Mouse (Mus musculus) urinary bladder, postnatal 36 days (tissue): ENCODE data around the gene Olfr430.
"Not testable (repeated sequence)": the region's sequence is repeated elsewhere in the genome, so short reads cannot be mapped to it uniquely, and the experiment has no call there.

Source experiments
- DNase-seq, 2 experiments: peaks; one replicate each; pipeline ENCODE4 v3.0.0; 2022; ENCODE audit warnings: low spot score in 2 of 2, mixed read lengths in 1 of 2

Olfr430 gene

GRCm38 (mm10) chr1:174066305-174066704, at the start of gene Olfr430:
Olfr430 (plus strand) TSS chr1:174066605.
- DNase-seq, result no peak

- DNase-seq, result peak in 1 of 2 experiments; percentile 28
Observed at GRCm38 (mm10) chr1:174031698-174032097, 34.7 kb upstream of the Olfr430 start, which contains the start of gene Ifi205. Ifi205 (minus strand) TSS chr1:174031810.

GRCm38 (mm10) chr1:174035841-174036240, 30.6 kb upstream of the Olfr430 start:
- no peak for DNase-seq

- no peak for DNase-seq
Observed at GRCm38 (mm10) chr1:174038480-174038879, 27.9 kb upstream of the Olfr430 start.

GRCm38 (mm10) chr1:174040523-174041177, 25.8 kb upstream of the Olfr430 start, which contains the start of gene Olfr433:
Olfr433 (plus strand) TSS chr1:174040705.
- peak; percentile 35 to 68 for DNase-seq

- DNase-seq, result not testable (repeated sequence)
Observed at GRCm38 (mm10) chr1:174042091-174042884, 24.1 kb upstream of the Olfr430 start.

GRCm38 (mm10) chr1:174044431-174044830, 22.0 kb upstream of the Olfr430 start:
- DNase-seq, result no peak

GRCm38 (mm10) chr1:174048227-174048626, 18.2 kb upstream of the Olfr430 start:
- DNase-seq, result not testable (repeated sequence)

GRCm38 (mm10) chr1:174048893-174049292, 17.5 kb upstream of the Olfr430 start, which contains the start of gene Olfr432:
Olfr432 (plus strand) TSS chr1:174049205.
- no peak for DNase-seq

- not testable (repeated sequence) for DNase-seq
Observed at GRCm38 (mm10) chr1:174049357-174049756, 17.0 kb upstream of the Olfr430 start.

GRCm38 (mm10) chr1:174050532-174050931, 15.9 kb upstream of the Olfr430 start:
- no peak for DNase-seq

- DNase-seq, result no peak
Observed at GRCm38 (mm10) chr1:174051515-174051914, 14.9 kb upstream of the Olfr430 start.

- DNase-seq, result no peak
Observed at GRCm38 (mm10) chr1:174051931-174052536, 14.4 kb upstream of the Olfr430 start.

- no peak for DNase-seq
Observed at GRCm38 (mm10) chr1:174052981-174053380, 13.4 kb upstream of the Olfr430 start.

- no peak for DNase-seq
Observed at GRCm38 (mm10) chr1:174055248-174055647, 11.2 kb upstream of the Olfr430 start.

- DNase-seq, result no peak
Observed at GRCm38 (mm10) chr1:174084031-174084430, 17.6 kb downstream of the Olfr430 start, which contains the start of gene Olfr429. Olfr429 (plus strand) TSS chr1:174084331.

GRCm38 (mm10) chr1:174096591-174096990, 30.2 kb downstream of the Olfr430 start, which contains the start of gene Olfr427:
Olfr427 (plus strand) TSS chr1:174096891.
- no peak for DNase-seq

- DNase-seq, result no peak
Observed at GRCm38 (mm10) chr1:174103735-174104134, 37.3 kb downstream of the Olfr430 start.

GRCm38 (mm10) chr1:174121062-174121461, 54.7 kb downstream of the Olfr430 start, which contains the start of gene Olfr231:
Olfr231 (minus strand) TSS chr1:174121162.
- DNase-seq, result no peak
